Mouse (Mus musculus): Measurements from ENCODE around the gene Wdr89. TPM values are rescaled to one million over a fixed set of nuclear protein-coding genes. Genes with fewer than 3 reads are reported as not detected.

Wdr89 gene
- polyA plus RNA-seq, 1 experiment from 2014 or later, result 3.5 TPM

DNA sequence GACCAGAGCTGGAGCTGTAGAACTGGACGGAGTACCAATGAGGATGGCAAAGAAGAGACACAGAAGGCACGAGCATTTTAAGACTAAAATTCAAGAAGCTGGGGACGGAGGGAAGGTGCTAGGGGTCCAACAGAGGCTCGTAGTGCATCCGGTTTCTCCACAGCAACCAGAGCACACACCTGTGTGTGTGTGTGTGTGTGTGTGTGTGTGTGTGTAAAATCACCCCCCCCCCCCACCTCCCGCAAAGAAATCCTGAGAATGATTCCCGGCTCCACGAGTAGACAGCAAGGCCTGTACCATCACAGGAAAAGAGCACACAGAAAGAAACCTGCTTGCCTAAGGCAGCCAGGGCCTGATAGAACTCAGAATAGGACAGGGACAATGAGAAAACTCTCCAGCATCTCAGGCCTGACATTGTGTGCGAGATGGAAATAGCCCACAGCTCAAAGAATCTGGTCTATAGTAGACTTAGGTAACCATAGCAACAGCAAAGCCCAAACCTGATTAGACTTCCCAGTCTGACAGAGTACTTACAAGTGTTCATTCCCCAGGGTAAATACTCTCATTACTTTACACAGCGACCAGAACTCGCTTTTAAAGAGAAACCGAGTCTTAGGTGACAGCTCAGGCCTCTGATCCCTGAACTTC is 20.2 kb downstream of the Wdr89 start:
- Histone ChIP-seq H3K9ac (replicated peaks; ENCODE audit: low read depth) (no peak overlapping the region), H3K27ac (ENCODE audit: low read length) (no peak overlapping the region), H3K4me2 (replicated peaks; ENCODE audit: low read depth, low read length) (no peak overlapping the region), H3K4me1 (ENCODE audit: insufficient read depth, low read depth, low read length) (no peaks in the 10 kb centered on the region), H3K36me3 (ENCODE audit: insufficient read depth, low read length) (no peaks in the 10 kb centered on the region), H3K27me3 (replicated peaks; ENCODE audit: insufficient read depth, low read length) (no peaks in the 10 kb centered on the region), H3K9me3 (ENCODE audit: low read length) (no peaks in the 10 kb centered on the region), H3K4me3 (ENCODE audit: low read depth, low read length) (no peak overlapping the region)
- WGBS, result 72% methylated on average over 12 of the region's 12 CpGs
- TF ChIP-seq CTCF (IDR thresholded peaks at IDR 0.05) (no peak), EP300 (IDR thresholded peaks at IDR 0.05) (no peak)
- ATAC-seq, result peak; percentile 62
- peak; percentile 38 for DNase-seq (ENCODE audit: low spot score)

DNA sequence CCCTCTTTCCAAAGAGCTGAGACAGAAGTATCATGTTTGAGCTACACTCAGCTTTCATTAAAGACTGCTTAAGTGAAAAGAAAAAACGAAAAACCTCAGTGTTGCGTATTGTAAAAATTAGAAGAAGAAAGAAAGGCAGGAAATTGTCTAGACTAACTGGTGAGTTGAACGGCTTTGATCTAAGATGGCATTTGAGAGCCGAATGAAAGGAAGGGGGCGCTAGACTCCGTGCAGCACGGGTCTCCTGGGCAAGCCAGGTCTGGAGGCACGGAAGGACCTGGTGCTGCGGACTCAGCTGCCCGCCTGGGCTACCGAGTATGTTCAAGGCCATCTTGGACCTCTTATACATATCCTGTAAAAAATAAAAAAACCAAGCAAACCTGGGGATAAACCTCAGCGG is 21.1 kb downstream of the Wdr89 start:
- Histone ChIP-seq H3K4me1 (ENCODE audit: insufficient read depth, low read depth, low read length) (no peaks in the 10 kb centered on the region), H3K36me3 (ENCODE audit: insufficient read depth, low read length) (no peaks in the 10 kb centered on the region), H3K4me2 (replicated peaks; ENCODE audit: low read depth, low read length) (no peak overlapping the region), H3K9me3 (ENCODE audit: low read length) (no peaks in the 10 kb centered on the region), H3K4me3 (ENCODE audit: low read depth, low read length) (no peak overlapping the region), H3K9ac (replicated peaks; ENCODE audit: low read depth) (no peak overlapping the region), H3K27me3 (replicated peaks; ENCODE audit: insufficient read depth, low read length) (no peaks in the 10 kb centered on the region), H3K27ac (ENCODE audit: low read length) (no peak overlapping the region)
- TF ChIP-seq CTCF (IDR thresholded peaks at IDR 0.05) (peak; percentile 42), EP300 (IDR thresholded peaks at IDR 0.05) (no peak)
- DNase-seq (ENCODE audit: low spot score) (no peak), ATAC-seq (no peak)
- WGBS, result 53% methylated on average over 12 of the region's 12 CpGs

DNA sequence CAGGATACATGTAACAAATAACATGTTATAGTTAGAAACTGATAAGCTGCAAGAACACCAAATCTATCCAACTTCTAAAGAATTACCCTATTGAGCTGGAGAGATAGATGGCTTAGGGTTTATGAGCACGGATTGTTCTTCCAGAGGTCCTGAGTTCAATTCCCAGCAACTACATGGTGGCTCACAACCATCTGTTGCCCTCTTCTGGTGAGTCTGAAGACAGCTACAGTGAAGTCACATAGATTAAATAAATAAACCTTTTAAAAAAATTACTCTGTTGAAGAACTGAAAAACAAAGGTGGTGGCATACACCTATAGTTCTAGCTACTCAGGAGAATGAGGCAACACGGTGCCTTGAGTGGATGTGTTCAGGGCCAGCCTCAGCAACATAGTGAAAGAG is 21.7 kb downstream of the Wdr89 start:
- TF ChIP-seq EP300 (IDR thresholded peaks at IDR 0.05), result no peak
- TF ChIP-seq CTCF (IDR thresholded peaks at IDR 0.05), result peak; percentile 37; the same call in 1 of the 2 replicates
- Histone ChIP-seq H3K36me3 (ENCODE audit: insufficient read depth, low read length) (no peaks in the 10 kb centered on the region), H3K4me2 (replicated peaks; ENCODE audit: low read depth, low read length) (no peak overlapping the region), H3K27ac (ENCODE audit: low read length) (no peak overlapping the region), H3K4me1 (ENCODE audit: insufficient read depth, low read depth, low read length) (no peaks in the 10 kb centered on the region), H3K27me3 (replicated peaks; ENCODE audit: insufficient read depth, low read length) (no peaks in the 10 kb centered on the region), H3K9me3 (ENCODE audit: low read length) (no peaks in the 10 kb centered on the region), H3K4me3 (ENCODE audit: low read depth, low read length) (no peak overlapping the region), H3K9ac (replicated peaks; ENCODE audit: low read depth) (no peak overlapping the region)
- DNase-seq (ENCODE audit: low spot score), result no peak
- WGBS, result 75% methylated on average over 2 of the region's 2 CpGs
- no peak for ATAC-seq

DNA sequence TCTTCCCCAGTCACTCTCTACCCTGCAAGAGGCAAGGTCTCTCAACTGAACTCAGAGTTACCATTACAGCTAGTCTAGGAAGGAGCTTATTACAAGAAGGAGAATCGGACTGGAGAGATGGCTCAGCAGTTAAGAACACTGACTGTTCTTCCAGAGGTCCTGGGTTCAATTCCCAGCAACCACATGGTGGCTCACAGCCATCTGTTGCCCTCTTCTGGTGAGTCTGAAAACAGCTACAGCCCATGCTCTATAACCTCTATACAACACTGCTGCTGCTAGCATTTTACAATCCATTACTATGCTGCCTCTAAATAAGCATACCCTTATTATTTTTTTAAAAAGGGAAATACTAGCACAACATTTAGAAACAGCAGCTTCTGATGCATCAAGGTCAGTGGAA is 23.6 kb downstream of the Wdr89 start:
- Histone ChIP-seq H3K4me2 (replicated peaks; ENCODE audit: low read depth, low read length) (no peak overlapping the region), H3K27me3 (replicated peaks; ENCODE audit: insufficient read depth, low read length) (no peaks in the 10 kb centered on the region), H3K9ac (replicated peaks; ENCODE audit: low read depth) (no peak overlapping the region), H3K4me3 (ENCODE audit: low read depth, low read length) (no peak overlapping the region), H3K4me1 (ENCODE audit: insufficient read depth, low read depth, low read length) (no peaks in the 10 kb centered on the region), H3K36me3 (ENCODE audit: insufficient read depth, low read length) (no peaks in the 10 kb centered on the region), H3K27ac (ENCODE audit: low read length) (no peak overlapping the region), H3K9me3 (ENCODE audit: low read length) (no peaks in the 10 kb centered on the region)
- DNase-seq (ENCODE audit: low spot score), result no peak
- no peak for ATAC-seq
- 91% methylated on average over 1 of the region's 1 CpGs for WGBS
- TF ChIP-seq CTCF (IDR thresholded peaks at IDR 0.05) (peak; percentile 59), EP300 (IDR thresholded peaks at IDR 0.05) (no peak)

DNA sequence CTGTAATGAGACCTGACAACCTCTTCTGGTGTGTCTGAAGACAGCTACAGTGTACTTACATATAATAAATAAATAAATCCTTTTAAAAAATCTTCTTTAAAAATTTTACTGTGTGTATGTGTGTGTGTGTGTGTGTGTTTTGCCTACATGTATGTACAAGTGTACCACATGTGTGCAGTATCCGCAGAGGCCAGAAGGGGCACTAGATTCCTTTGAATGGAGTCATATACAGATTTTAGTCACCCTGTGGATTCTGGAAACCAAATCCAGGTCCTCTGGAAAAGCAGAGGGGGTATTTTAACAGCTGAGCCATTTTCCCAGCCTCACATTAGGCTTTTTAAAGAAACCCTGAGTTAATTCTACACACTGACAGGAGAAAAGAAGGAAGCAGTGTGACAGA is 27.6 kb downstream of the Wdr89 start:
- Histone ChIP-seq H3K27ac (ENCODE audit: low read length) (no peak overlapping the region), H3K9ac (replicated peaks; ENCODE audit: low read depth) (no peak overlapping the region), H3K4me3 (ENCODE audit: low read depth, low read length) (no peak overlapping the region), H3K4me1 (ENCODE audit: insufficient read depth, low read depth, low read length) (no peaks in the 10 kb centered on the region), H3K4me2 (replicated peaks; ENCODE audit: low read depth, low read length) (no peak overlapping the region), H3K36me3 (ENCODE audit: insufficient read depth, low read length) (no peaks in the 10 kb centered on the region), H3K27me3 (replicated peaks; ENCODE audit: insufficient read depth, low read length) (no peaks in the 10 kb centered on the region), H3K9me3 (ENCODE audit: low read length) (no peaks in the 10 kb centered on the region)
- TF ChIP-seq EP300 (IDR thresholded peaks at IDR 0.05) (no peak), CTCF (IDR thresholded peaks at IDR 0.05) (peak; percentile 15; the same call in 1 of the 2 replicates)
- no peak for DNase-seq (ENCODE audit: low spot score)
- WGBS, result 93% methylated on average over 1 of the region's 1 CpGs
- ATAC-seq, result no peak

DNA sequence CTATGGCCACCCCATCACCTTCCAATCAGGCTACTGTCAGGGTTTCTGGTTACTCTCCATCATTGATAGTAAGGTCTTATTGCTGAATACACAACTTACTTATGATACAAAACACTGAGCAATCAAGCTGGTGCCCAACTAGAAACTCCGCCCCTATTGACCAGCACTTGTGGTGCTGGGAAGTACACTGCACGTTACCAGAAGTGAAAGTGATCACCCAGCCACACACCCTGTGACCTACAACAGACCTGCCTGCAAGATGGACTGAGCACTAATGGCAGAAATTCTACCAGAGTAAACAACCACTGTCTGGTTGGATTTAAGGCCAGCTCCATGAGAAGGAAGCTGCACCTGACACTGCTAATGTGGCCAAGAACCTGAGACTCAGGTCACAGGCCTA is 31.0 kb downstream of the Wdr89 start:
- Histone ChIP-seq H3K36me3 (ENCODE audit: insufficient read depth, low read length) (no peaks in the 10 kb centered on the region), H3K27me3 (replicated peaks; ENCODE audit: insufficient read depth, low read length) (no peaks in the 10 kb centered on the region), H3K4me3 (ENCODE audit: low read depth, low read length) (no peak overlapping the region), H3K9me3 (ENCODE audit: low read length) (no peaks in the 10 kb centered on the region), H3K9ac (replicated peaks; ENCODE audit: low read depth) (no peak overlapping the region), H3K4me2 (replicated peaks; ENCODE audit: low read depth, low read length) (no peak overlapping the region), H3K27ac (ENCODE audit: low read length) (no peak overlapping the region), H3K4me1 (ENCODE audit: insufficient read depth, low read depth, low read length) (no peaks in the 10 kb centered on the region)
- DNase-seq (ENCODE audit: low spot score) (no peak), ATAC-seq (no peak)
- 74% methylated on average over 2 of the region's 2 CpGs for WGBS
- TF ChIP-seq CTCF (IDR thresholded peaks at IDR 0.05) (no peak), EP300 (IDR thresholded peaks at IDR 0.05) (no peak)

DNA sequence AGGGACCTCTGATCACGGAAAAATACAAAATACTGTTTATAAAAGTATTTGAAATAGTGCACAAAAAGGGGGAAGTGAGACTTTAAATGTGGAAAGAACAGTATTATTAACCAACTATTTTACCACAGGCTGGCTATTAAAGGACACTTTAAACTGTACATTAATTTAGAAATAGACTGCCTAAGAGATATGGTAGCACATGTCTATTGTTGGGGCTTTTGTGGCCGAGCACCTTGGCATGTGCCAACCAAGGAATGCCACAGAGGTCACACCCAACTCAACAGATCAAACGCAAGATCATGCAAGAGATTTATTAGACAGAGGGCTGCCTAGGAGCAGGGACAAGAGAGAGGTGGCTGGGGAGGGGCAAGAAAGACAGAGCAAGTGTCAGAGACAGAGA is 32.2 kb downstream of the Wdr89 start:
- Histone ChIP-seq H3K27ac (ENCODE audit: low read length) (no peak overlapping the region), H3K4me3 (ENCODE audit: low read depth, low read length) (no peak overlapping the region), H3K27me3 (replicated peaks; ENCODE audit: insufficient read depth, low read length) (no peaks in the 10 kb centered on the region), H3K4me2 (replicated peaks; ENCODE audit: low read depth, low read length) (no peak overlapping the region), H3K36me3 (ENCODE audit: insufficient read depth, low read length) (no peaks in the 10 kb centered on the region), H3K9ac (replicated peaks; ENCODE audit: low read depth) (no peak overlapping the region), H3K4me1 (ENCODE audit: insufficient read depth, low read depth, low read length) (no peaks in the 10 kb centered on the region), H3K9me3 (ENCODE audit: low read length) (no peaks in the 10 kb centered on the region)
- 73% methylated on average over 3 of the region's 3 CpGs for WGBS
- TF ChIP-seq EP300 (IDR thresholded peaks at IDR 0.05), result no peak
- TF ChIP-seq CTCF (IDR thresholded peaks at IDR 0.05), result no peak
- ATAC-seq (no peak), DNase-seq (ENCODE audit: low spot score) (no peak)

All from lung, postnatal 0 days (tissue).